Mouse (Mus musculus): ENCODE results near the gene Tpm4.
A peak's percentile ranks its signal among the peaks of the same experiment; 100 is the strongest.
"Not testable (repeated sequence)": the region's sequence is repeated elsewhere in the genome, so short reads cannot be mapped to it uniquely, and the experiment has no call there.

The Tpm4 gene

GRCm38 (mm10) chr8:72134756-72135445 is at the start of gene Tpm4:
Tpm4 (plus strand) TSS chr8:72134975.
- peak; percentile 64 to 70 for DNase-seq

GRCm38 (mm10) chr8:72087611-72088010 is 47.2 kb upstream of the Tpm4 start:
- DNase-seq, result not testable (repeated sequence)

DNA sequence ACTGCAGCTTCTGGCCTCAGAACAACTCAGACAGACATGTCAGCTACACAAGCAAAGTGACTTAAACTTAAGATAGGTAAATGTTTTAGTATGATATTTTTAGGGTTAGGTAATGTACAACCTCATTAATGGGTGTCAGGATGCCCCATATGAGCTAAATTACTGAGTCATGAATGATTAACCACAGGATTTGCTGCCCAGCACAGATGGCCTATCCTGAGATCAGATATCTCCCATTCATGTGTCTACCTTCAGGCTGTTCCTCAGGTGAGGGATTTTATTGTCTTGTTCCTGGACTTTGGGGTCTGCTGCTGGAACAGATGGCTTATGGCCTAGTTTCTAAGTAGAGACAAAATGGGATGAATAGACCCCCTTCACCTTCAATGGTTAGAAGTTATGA is 38.1 kb upstream of the Tpm4 start:
- not testable (repeated sequence) for DNase-seq

- DNase-seq, result peak; percentile 19 to 45
Observed at GRCm38 (mm10) chr8:72099377-72100103, 35.2 kb upstream of the Tpm4 start.

DNA sequence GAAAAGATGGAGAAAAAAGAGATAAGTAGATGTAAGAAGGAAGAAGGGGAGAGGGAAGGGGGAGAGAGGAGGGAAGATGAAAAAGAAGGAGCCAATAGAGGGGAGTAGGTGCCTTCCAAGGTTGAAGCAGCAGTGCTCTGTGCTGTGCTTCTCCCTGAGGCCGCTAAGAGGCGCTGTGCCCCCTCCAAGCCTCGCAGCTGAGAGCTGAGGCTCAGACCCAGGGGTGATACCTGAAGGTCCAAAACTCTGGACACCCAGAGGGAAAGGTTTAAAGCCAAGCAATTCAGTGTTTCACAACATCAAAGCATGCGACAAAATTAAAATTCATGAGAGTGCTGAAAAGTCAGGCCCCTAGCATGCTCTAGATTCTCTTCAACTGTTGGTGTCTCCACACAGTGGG is 29.6 kb upstream of the Tpm4 start:
- DNase-seq, result no peak

- DNase-seq, result no peak
Observed at GRCm38 (mm10) chr8:72106740-72107139, 28.0 kb upstream of the Tpm4 start, which contains the start of gene Olfr374. Olfr374 (plus strand) TSS chr8:72107040.

- DNase-seq, result no peak
Observed at GRCm38 (mm10) chr8:72110876-72111275, 23.9 kb upstream of the Tpm4 start.

GRCm38 (mm10) chr8:72112486-72112885 is 22.3 kb upstream of the Tpm4 start:
- no peak for DNase-seq

- no peak for DNase-seq
Observed at GRCm38 (mm10) chr8:72115202-72115601, 19.6 kb upstream of the Tpm4 start.

DNA sequence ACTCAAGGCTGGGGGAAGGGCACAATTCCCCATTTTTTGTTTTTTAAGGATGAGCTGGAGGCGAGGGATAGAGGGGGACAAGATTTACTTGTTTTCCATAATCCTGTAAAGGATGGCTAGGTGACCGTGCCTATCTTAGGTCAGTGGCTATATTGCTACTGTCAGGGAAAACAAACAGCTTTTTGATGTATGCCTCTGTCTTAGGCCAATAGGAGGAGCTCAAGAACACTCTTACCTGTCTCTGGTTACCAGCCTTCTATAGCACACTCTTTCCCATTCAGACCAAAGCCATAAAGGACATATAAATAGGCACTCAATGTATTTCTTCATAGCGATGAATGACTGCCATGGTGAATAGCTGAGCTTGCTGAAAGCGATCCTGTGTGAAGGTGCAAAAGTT is 16.2 kb upstream of the Tpm4 start:
- DNase-seq, result no peak

DNA sequence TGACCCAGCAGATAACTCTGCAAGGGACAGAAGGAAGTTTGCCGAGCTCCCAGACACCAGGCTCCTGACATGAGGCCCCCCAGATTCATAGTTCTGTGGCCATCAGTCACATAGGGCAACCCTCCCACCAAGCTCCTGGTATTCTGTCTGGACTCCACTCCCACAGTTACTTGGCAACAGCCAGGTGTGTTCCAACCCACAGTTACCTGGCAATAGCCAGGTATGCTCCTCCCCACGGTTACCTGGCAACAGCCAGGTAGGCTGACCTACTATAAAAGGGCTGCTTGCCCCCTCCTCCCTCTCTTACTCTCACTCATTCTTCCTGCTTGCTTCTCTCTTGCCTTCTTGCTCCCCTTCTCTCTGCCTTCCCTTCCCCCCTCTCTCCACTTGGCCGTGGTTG is 13.3 kb upstream of the Tpm4 start:
- DNase-seq, result not testable (repeated sequence)

GRCm38 (mm10) chr8:72121997-72122396 is 12.8 kb upstream of the Tpm4 start:
- no peak for DNase-seq

DNA sequence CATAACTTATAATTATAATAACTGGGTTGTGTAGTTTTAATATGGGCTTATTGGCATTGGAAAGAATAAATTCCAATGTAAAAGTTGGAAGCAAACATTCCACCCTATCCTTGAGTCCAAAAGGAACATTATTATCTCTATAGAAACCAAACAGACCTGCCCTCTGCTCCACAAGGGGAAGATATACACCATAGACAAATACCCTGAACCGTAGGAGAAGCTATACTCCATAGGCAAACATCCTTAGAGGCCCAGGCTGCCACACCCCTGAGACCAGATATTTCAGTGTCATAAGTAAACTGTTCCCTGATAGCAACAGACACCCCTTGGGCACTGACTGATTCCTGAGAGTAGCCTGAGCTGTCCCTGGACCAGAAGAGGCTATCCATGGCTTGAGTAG is 6.9 kb upstream of the Tpm4 start:
- no peak for DNase-seq

DNA sequence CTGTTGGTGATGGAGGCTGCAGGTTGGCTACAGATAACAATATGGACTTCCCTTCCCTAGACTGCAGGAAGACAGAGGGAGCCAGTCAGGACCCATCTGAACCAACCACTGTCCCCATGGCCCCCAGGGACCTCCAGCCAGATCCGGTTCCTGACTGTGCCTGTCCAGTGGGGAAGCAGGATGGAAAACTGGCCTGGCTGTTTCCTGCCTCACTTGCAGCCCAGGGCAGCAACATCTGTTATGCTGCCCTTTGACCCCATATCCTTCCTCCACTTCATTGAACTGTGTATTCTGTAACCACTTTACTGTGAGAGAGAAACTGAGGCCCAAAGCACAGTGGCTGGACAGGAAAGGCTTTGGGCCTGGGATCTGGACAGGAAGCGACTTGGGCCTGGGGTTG is 3.5 kb upstream of the Tpm4 start:
- DNase-seq, result no peak

DNA sequence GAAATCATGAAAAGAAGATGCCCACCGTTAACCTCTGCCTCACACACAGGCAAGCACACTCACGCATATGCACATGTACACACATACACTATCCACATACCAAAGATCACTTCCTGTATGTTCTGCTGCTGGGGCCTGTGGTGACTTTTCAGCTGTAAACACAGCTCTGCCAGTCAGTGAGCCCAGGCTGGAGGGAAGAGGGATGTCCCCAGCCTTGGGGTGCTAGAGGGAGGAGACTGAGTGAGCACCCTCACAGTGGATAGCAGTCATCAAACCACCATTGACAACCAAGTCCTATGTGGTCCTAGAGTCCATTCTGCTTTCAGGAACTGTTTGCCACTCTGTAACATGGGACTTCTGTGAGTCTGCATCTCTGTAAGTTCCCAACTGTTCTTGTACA is 2.9 kb upstream of the Tpm4 start:
- no peak for DNase-seq

GRCm38 (mm10) chr8:72132417-72132816 is 2.4 kb upstream of the Tpm4 start:
- DNase-seq, result no peak

- DNase-seq, result no peak
Observed at GRCm38 (mm10) chr8:72132891-72133290, 1.9 kb upstream of the Tpm4 start.

- DNase-seq, result no peak
Observed at GRCm38 (mm10) chr8:72133507-72133906, 1.3 kb upstream of the Tpm4 start.

- peak in 1 of 2 experiments; percentile 37 for DNase-seq
Observed at GRCm38 (mm10) chr8:72135446-72136301, 899 bp downstream of the Tpm4 start.

DNA sequence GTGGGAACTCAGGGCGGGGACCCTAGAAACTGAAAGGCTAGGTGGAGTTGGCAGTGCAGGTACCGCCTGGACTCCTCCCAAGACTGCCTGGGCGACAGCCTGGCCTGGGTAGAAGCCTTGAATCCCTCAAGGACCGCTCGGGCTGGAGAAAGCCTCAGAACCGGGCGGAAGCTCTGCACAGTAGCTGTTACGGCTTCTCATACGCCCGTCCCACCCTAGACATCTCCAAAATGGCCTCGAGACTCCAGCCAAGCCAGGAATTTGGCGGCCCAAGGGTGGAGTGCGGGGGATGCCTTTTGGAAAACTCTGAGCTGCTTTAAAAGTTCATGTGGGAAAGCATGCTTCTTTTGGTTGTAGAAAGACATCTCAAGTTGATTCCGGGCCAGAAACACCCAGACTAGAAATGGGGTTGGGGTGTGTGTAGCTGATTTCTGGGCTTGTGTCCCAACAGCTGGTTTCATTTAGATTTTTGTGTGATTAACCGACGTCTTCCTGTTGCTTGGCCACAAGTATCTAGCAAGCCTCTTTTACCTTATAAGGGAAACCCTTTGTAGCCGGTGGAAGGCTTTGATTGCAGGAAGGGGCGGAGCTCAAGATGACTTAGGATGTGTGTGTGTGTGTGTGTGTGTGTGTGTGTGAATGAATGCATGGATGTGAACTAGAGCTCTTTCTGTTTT is 1.7 kb downstream of the Tpm4 start:
- peak; percentile 46 to 56 for DNase-seq

DNA sequence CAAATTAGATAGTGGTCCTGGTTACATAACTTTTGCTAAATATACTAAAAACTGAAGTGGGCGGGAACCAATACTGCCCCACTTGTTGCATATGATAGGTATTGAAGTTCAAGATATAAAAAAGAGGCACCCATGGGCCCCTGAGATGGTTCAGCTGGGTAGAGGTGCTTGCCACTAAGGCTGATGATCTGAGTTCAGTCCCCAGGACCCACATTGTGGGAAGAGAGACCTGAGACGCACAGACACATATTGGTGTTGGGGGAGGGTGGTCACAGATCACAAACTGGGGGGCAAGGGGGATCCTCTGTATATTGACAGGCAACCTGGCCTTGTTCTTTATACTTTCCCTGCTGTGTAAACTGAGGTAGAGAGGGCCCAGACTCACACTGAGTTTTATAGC is 2.7 kb downstream of the Tpm4 start:
- no peak for DNase-seq

- DNase-seq, result no peak
Observed at GRCm38 (mm10) chr8:72138456-72138855, 3.7 kb downstream of the Tpm4 start.

Data from cerebellum, postnatal 14 days (tissue).